Mouse (Mus musculus): ENCODE results near the gene Nfat5. TPM values are rescaled to one million over a fixed set of nuclear protein-coding genes. Genes with fewer than 3 reads are reported as not detected.
A peak's percentile ranks its signal among the peaks of the same experiment; 100 is the strongest.

The Nfat5 gene
- polyA plus RNA-seq, 1 experiment: 89.1 TPM

DNA sequence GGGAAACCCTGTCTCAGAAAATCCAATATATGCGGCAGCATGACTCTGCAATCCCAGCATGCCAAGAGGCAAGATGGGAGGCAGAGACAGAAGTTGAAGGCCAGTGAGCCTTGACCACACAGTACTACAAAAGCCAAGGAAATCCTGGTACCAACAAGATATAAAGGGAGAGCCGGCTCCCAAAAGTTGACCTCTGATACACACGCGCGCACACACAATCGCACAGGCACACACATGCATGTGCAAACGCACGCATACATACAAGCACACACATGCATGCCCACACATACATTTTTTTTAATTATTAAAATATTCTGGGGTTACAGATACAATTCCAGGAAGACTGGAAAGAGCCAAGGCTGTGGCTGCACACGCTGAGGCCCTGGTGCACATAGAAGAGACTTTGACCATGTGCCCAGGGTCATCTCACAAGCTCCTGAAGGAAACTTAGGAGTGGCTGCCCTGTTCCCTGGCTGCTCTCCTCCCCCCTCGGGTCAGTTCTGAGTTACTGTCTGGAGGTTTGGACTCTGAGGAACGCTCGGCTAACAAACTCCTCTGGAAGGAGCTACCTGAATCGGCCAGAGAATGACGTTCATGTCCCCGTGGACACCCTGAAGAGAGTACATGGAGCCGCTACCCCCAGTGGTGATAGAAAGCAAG lies 97.3 kb downstream of the Nfat5 start:
- H3K27ac ChIP-seq (ENCODE audit: insufficient read depth, low read length): no peak overlapping the region
- TF ChIP-seq CTCF (IDR thresholded peaks at IDR 0.05; ENCODE audit: borderline replicate concordance, insufficient read depth, low read length) (no peak), POLR2A (IDR thresholded peaks at IDR 0.05; ENCODE audit: low read depth, low read length) (no peak)
- peaks cover 4% of the 10 kb centered on the region; the same call in 1 of the 2 replicates for H3K4me1 ChIP-seq (ENCODE audit: control insufficient read depth, insufficient read depth, low read length)
- no peak overlapping the region for H3K4me3 ChIP-seq (ENCODE audit: insufficient read depth, low read length)

- H3K27ac ChIP-seq (ENCODE audit: insufficient read depth, low read length): no peak overlapping the region
- TF ChIP-seq POLR2A (IDR thresholded peaks at IDR 0.05; ENCODE audit: low read depth, low read length) (no peak), CTCF (IDR thresholded peaks at IDR 0.05; ENCODE audit: borderline replicate concordance, insufficient read depth, low read length) (no peak)
- no peak overlapping the region for H3K4me3 ChIP-seq (ENCODE audit: insufficient read depth, low read length)
- peaks cover 4% of the 10 kb centered on the region; the same call in 1 of the 2 replicates for H3K4me1 ChIP-seq (ENCODE audit: control insufficient read depth, insufficient read depth, low read length)
These were observed 97.9 kb downstream of the Nfat5 start for GRCm38 (mm10) chr8:107391136-107391516.

- Histone ChIP-seq H3K4me3 (ENCODE audit: insufficient read depth, low read length) (no peak overlapping the region), H3K4me1 (ENCODE audit: control insufficient read depth, insufficient read depth, low read length) (no peaks in the 10 kb centered on the region), H3K27ac (ENCODE audit: insufficient read depth, low read length) (no peak overlapping the region)
- TF ChIP-seq CTCF (IDR thresholded peaks at IDR 0.05; ENCODE audit: borderline replicate concordance, insufficient read depth, low read length) (no peak), POLR2A (IDR thresholded peaks at IDR 0.05; ENCODE audit: low read depth, low read length) (no peak)
These were observed 102.1 kb downstream of the Nfat5 start for GRCm38 (mm10) chr8:107395397-107395796.

- no peak for TF ChIP-seq POLR2A (IDR thresholded peaks at IDR 0.05; ENCODE audit: low read depth, low read length)
- TF ChIP-seq CTCF (IDR thresholded peaks at IDR 0.05; ENCODE audit: borderline replicate concordance, insufficient read depth, low read length): no peak
- Histone ChIP-seq H3K4me1 (ENCODE audit: control insufficient read depth, insufficient read depth, low read length) (no peaks in the 10 kb centered on the region), H3K4me3 (ENCODE audit: insufficient read depth, low read length) (no peak overlapping the region), H3K27ac (ENCODE audit: insufficient read depth, low read length) (no peak overlapping the region)
These were observed 102.9 kb downstream of the Nfat5 start for GRCm38 (mm10) chr8:107396106-107396670.

GRCm38 (mm10) chr8:107397665-107398064 lies 104.4 kb downstream of the Nfat5 start:
- Histone ChIP-seq H3K4me1 (ENCODE audit: control insufficient read depth, insufficient read depth, low read length) (no peaks in the 10 kb centered on the region), H3K27ac (ENCODE audit: insufficient read depth, low read length) (no peak overlapping the region), H3K4me3 (ENCODE audit: insufficient read depth, low read length) (no peak overlapping the region)
- no peak for TF ChIP-seq POLR2A (IDR thresholded peaks at IDR 0.05; ENCODE audit: low read depth, low read length)
- TF ChIP-seq CTCF (IDR thresholded peaks at IDR 0.05; ENCODE audit: borderline replicate concordance, insufficient read depth, low read length): no peak

- TF ChIP-seq CTCF (IDR thresholded peaks at IDR 0.05; ENCODE audit: borderline replicate concordance, insufficient read depth, low read length) (no peak), POLR2A (IDR thresholded peaks at IDR 0.05; ENCODE audit: low read depth, low read length) (no peak)
- Histone ChIP-seq H3K27ac (ENCODE audit: insufficient read depth, low read length) (no peak overlapping the region), H3K4me1 (ENCODE audit: control insufficient read depth, insufficient read depth, low read length) (no peaks in the 10 kb centered on the region; the same call in 1 of the 2 replicates), H3K4me3 (ENCODE audit: insufficient read depth, low read length) (no peak overlapping the region)
These were observed 106.2 kb downstream of the Nfat5 start for GRCm38 (mm10) chr8:107399495-107399894.

DNA sequence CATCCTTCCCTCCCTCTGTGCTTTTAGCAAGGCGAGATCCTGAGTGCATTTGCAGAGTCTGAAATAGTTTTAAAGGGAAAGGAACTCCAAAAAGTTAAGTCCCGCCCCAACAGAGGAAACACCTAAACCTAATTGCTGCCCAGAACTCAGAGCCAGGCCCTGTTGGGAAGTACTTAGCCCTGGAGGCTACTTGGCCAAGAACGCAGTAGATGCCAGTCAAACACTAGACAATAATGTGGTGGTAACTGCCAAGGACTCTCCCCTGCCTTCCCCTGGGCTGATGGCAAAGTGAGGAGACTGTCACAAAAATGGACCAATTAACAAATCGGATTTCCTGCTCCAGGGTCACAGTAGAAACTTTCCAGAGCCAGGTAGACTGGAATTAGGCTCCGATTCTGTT lies 108.6 kb downstream of the Nfat5 start:
- TF ChIP-seq CTCF (IDR thresholded peaks at IDR 0.05; ENCODE audit: borderline replicate concordance, insufficient read depth, low read length) (no peak), POLR2A (IDR thresholded peaks at IDR 0.05; ENCODE audit: low read depth, low read length) (no peak)
- Histone ChIP-seq H3K4me1 (ENCODE audit: control insufficient read depth, insufficient read depth, low read length) (no peaks in the 10 kb centered on the region; the same call in 1 of the 2 replicates), H3K4me3 (ENCODE audit: insufficient read depth, low read length) (no peak overlapping the region), H3K27ac (ENCODE audit: insufficient read depth, low read length) (no peak overlapping the region)

GRCm38 (mm10) chr8:107403038-107403781 lies 109.9 kb downstream of the Nfat5 start, which contains the start of gene Nqo1:
Gene Nqo1, minus strand, starts transcription at chr8:107403206.
- H3K4me1 ChIP-seq (ENCODE audit: control insufficient read depth, insufficient read depth, low read length): no peaks in the 10 kb centered on the region; the same call in 1 of the 2 replicates
- H3K27ac ChIP-seq (ENCODE audit: insufficient read depth, low read length): peak within 1 kb of the TSS; percentile 88
- peak; percentile 95 for TF ChIP-seq POLR2A (IDR thresholded peaks at IDR 0.05; ENCODE audit: low read depth, low read length)
- no peak for TF ChIP-seq CTCF (IDR thresholded peaks at IDR 0.05; ENCODE audit: borderline replicate concordance, insufficient read depth, low read length)
- H3K4me3 ChIP-seq (ENCODE audit: insufficient read depth, low read length): peak within 1 kb of the TSS; percentile 14

DNA sequence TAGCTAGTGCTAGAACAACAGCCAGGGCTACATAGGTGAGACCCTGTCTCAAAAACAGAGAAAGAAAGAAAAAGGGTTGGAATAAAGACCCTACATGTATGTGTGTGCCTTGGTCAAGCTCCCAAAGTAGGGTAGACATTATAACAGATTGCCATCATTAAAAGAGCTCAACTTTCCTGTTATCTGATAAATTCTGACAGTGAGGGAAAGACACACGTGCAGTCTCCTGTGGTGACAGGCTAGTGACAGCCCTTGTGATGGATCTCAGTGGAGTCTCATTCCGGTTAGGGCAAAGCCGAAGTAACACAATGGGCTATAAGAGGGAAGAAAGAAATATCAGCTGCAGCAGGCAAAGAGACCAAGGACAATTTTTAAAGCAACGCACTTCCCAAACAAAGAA lies 110.8 kb downstream of the Nfat5 start:
- TF ChIP-seq POLR2A (IDR thresholded peaks at IDR 0.05; ENCODE audit: low read depth, low read length) (no peak), CTCF (IDR thresholded peaks at IDR 0.05; ENCODE audit: borderline replicate concordance, insufficient read depth, low read length) (no peak)

More for the DNA sequence above, 110.8 kb downstream of the Nfat5 start:
- Histone ChIP-seq H3K27ac (ENCODE audit: insufficient read depth, low read length) (peak overlapping the region; percentile 88), H3K4me3 (ENCODE audit: insufficient read depth, low read length) (no peak overlapping the region), H3K4me1 (ENCODE audit: control insufficient read depth, insufficient read depth, low read length) (no peaks in the 10 kb centered on the region; the same call in 1 of the 2 replicates)

Data from embryonic fibroblast, embryonic 13.5 days (primary cell).